Mouse (Mus musculus): ENCODE results near the gene Emc1. TPM values are rescaled to one million over a fixed set of nuclear protein-coding genes. Genes with fewer than 3 reads are reported as not detected.

Gene Emc1
- polyA plus RNA-seq, 1 experiment from 2014 or later: 16.3 TPM

GRCm38 (mm10) chr4:139319740-139320139 lies 32.6 kb upstream of the Emc1 start:
- TF ChIP-seq CTCF (IDR thresholded peaks at IDR 0.05): no peak
- CTCF ChIA-PET: interaction anchor here (1.1 kb wide), 1 partner anchor 17 kb away, joined by 3 read pairs; no protein-coding TSS in a partner anchor
- H3K27me3 ChIP-seq: no peaks in the 10 kb centered on the region
- POLR2A ChIA-PET: no interaction called here
- DNase-seq (ENCODE audit: low read depth, low spot score) (no peak), ATAC-seq (no peak)
- in situ Hi-C loops (cut with MboI; ENCODE audit: low pct_unique_long_range_greater_than_20kb): no loop called here

GRCm38 (mm10) chr4:139330605-139331004 lies 21.8 kb upstream of the Emc1 start:
- no peak for ATAC-seq
- no peak for DNase-seq (ENCODE audit: low read depth, low spot score)
- POLR2A ChIA-PET: no interaction called here
- no peaks in the 10 kb centered on the region for H3K27me3 ChIP-seq
- CTCF ChIA-PET: interaction anchor here (1.0 to 1.5 kb wide), 5 partner anchors 8 to 253 kb away, joined by 3 to 9 read pairs (median 3); partner anchors contain the start of genes Akr7a5 and Pqlc2
- in situ Hi-C loops (cut with MboI; ENCODE audit: low pct_unique_long_range_greater_than_20kb): no loop called here
- no peak for TF ChIP-seq CTCF (IDR thresholded peaks at IDR 0.05)

- in situ Hi-C loops (cut with MboI; ENCODE audit: low pct_unique_long_range_greater_than_20kb): no loop called here
- no peaks in the 10 kb centered on the region for H3K27me3 ChIP-seq
- no peak for TF ChIP-seq CTCF (IDR thresholded peaks at IDR 0.05)
- ATAC-seq (no peak), DNase-seq (ENCODE audit: low read depth, low spot score) (no peak)
- ChIA-PET POLR2A (no interaction called here), CTCF (interaction anchor here (1.2 kb wide), 1 partner anchor 46 kb away, joined by 3 read pairs; no protein-coding TSS in a partner anchor)
Observed at GRCm38 (mm10) chr4:139334631-139335295, 17.6 kb upstream of the Emc1 start.

GRCm38 (mm10) chr4:139335507-139335906 lies 16.9 kb upstream of the Emc1 start:
- ChIA-PET CTCF (interaction anchor here (1.2 kb wide), 1 partner anchor 47 kb away, joined by 3 read pairs; no protein-coding TSS in a partner anchor), POLR2A (no interaction called here)
- no peak for TF ChIP-seq CTCF (IDR thresholded peaks at IDR 0.05)
- DNase-seq (ENCODE audit: low read depth, low spot score) (no peak), ATAC-seq (no peak)
- in situ Hi-C loops (cut with MboI; ENCODE audit: low pct_unique_long_range_greater_than_20kb): no loop called here
- no peaks in the 10 kb centered on the region for H3K27me3 ChIP-seq

GRCm38 (mm10) chr4:139336822-139337483 lies 15.4 kb upstream of the Emc1 start:
- ATAC-seq: no peak
- in situ Hi-C loops (cut with MboI; ENCODE audit: low pct_unique_long_range_greater_than_20kb): no loop called here
- TF ChIP-seq CTCF (IDR thresholded peaks at IDR 0.05): no peak
- CTCF ChIA-PET: interaction anchor here (0.5 to 1.0 kb wide), 6 partner anchors 10 to 177 kb away, joined by 3 to 4 read pairs (median 3); partner anchors contain the start of genes Akr7a5 and Pqlc2
- DNase-seq (ENCODE audit: low read depth, low spot score): no peak
- no peaks in the 10 kb centered on the region for H3K27me3 ChIP-seq
- POLR2A ChIA-PET: no interaction called here

GRCm38 (mm10) chr4:139338145-139338544 lies 14.2 kb upstream of the Emc1 start:
- TF ChIP-seq CTCF (IDR thresholded peaks at IDR 0.05): no peak
- H3K27me3 ChIP-seq: no peaks in the 10 kb centered on the region
- in situ Hi-C loops (cut with MboI; ENCODE audit: low pct_unique_long_range_greater_than_20kb): no loop called here
- CTCF ChIA-PET: interaction anchor here (0.9 to 1.5 kb wide), 3 partner anchors 8 to 50 kb away, joined by 4 to 9 read pairs (median 4); no protein-coding TSS in a partner anchor
- POLR2A ChIA-PET: no interaction called here
- no peak for DNase-seq (ENCODE audit: low read depth, low spot score)
- no peak for ATAC-seq

GRCm38 (mm10) chr4:139340835-139341234 lies 11.6 kb upstream of the Emc1 start:
- TF ChIP-seq CTCF (IDR thresholded peaks at IDR 0.05): no peak
- ChIA-PET POLR2A (interaction anchor here (0.6 kb wide), 1 partner anchor 29 kb away, joined by 3 read pairs; no protein-coding TSS in a partner anchor), CTCF (interaction anchor here (0.9 kb wide), 1 partner anchor 10 kb away, joined by 3 read pairs; no protein-coding TSS in a partner anchor)
- H3K27me3 ChIP-seq: no peaks in the 10 kb centered on the region
- ATAC-seq: no peak
- no peak for DNase-seq (ENCODE audit: low read depth, low spot score)
- in situ Hi-C loops (cut with MboI; ENCODE audit: low pct_unique_long_range_greater_than_20kb): no loop called here

- no peak for TF ChIP-seq CTCF (IDR thresholded peaks at IDR 0.05)
- CTCF ChIA-PET: no interaction called here
- POLR2A ChIA-PET: no interaction called here
- in situ Hi-C loops (cut with MboI; ENCODE audit: low pct_unique_long_range_greater_than_20kb): no loop called here
- ATAC-seq (no peak), DNase-seq (ENCODE audit: low read depth, low spot score) (no peak)
- no peaks in the 10 kb centered on the region for H3K27me3 ChIP-seq
Observed at GRCm38 (mm10) chr4:139341556-139342233, 10.7 kb upstream of the Emc1 start.

GRCm38 (mm10) chr4:139343718-139344117 lies 8.7 kb upstream of the Emc1 start:
- CTCF ChIA-PET: no interaction called here
- no peaks in the 10 kb centered on the region for H3K27me3 ChIP-seq
- in situ Hi-C loops (cut with MboI; ENCODE audit: low pct_unique_long_range_greater_than_20kb): no loop called here
- no peak for DNase-seq (ENCODE audit: low read depth, low spot score)
- ATAC-seq: no peak
- POLR2A ChIA-PET: no interaction called here
- TF ChIP-seq CTCF (IDR thresholded peaks at IDR 0.05): no peak

GRCm38 (mm10) chr4:139345416-139346019 lies 6.9 kb upstream of the Emc1 start:
- no peak for DNase-seq (ENCODE audit: low read depth, low spot score)
- ChIA-PET POLR2A (no interaction called here), CTCF (no interaction called here)
- no peak for TF ChIP-seq CTCF (IDR thresholded peaks at IDR 0.05)
- ATAC-seq: no peak
- in situ Hi-C loops (cut with MboI; ENCODE audit: low pct_unique_long_range_greater_than_20kb): no loop called here
- no peaks in the 10 kb centered on the region for H3K27me3 ChIP-seq
